Comparison of ENCODE assay signal across 11 mouse cellular contexts in genomic region chr5:92323264-92323663, GRCm38 (mm10). TPM values are rescaled to one million over a fixed set of nuclear protein-coding genes. Genes with fewer than 3 reads are reported as not detected.
DNase-seq lines count a peak whose midpoint lies in the region; ATAC-seq and TF ChIP-seq lines count a peak whose summit lies in the region.
"Had no signal": no experiment of that assay in that cellular context is flagged by ENCODE, and none has a peak within 500 bp of the region (broad histone marks: within the 10 kb centered on the region; RNA-seq: fewer than 3 reads in every experiment).

No protein-coding gene starts in this region.

- TF ChIP-seq POLR2A in MEL (IDR thresholded peaks at IDR 0.05; ENCODE audit: control insufficient read depth in 1 of 2, insufficient read depth in 1 of 2, low read depth in 1 of 2, low read length in 2 of 2, poor library complexity in 1 of 2) = no peak

- no peak overlapping the region for H3K27ac ChIP-seq in embryonic facial prominence, embryonic 14.5 days (replicated peaks; ENCODE audit: low read depth, low read length)
- no peak overlapping the region for H3K27ac ChIP-seq in embryonic facial prominence, embryonic 10.5 days (replicated peaks)
- no peak overlapping the region for H3K27ac ChIP-seq in MEL (ENCODE audit: control insufficient read depth, low read depth, low read length)
- 0 out of 2 replicates have a peak overlapping the region, but pooled peaks have one; percentile 42 for H3K27ac ChIP-seq in lung, embryonic 14.5 days (ENCODE audit: low read depth)
- H3K27ac ChIP-seq: left cerebral cortex, adult 2 months; neural tube, embryonic 13.5 days had no signal

- H3K9ac ChIP-seq in embryonic facial prominence, embryonic 14.5 days (ENCODE audit: low read depth, low read length) = no peak overlapping the region
- no peak overlapping the region for H3K9ac ChIP-seq in MEL (ENCODE audit: control insufficient read depth, low read depth, low read length, poor library complexity, severe bottlenecking)
- no peak overlapping the region for H3K9ac ChIP-seq in lung, embryonic 14.5 days
- H3K9ac ChIP-seq: neural tube, embryonic 13.5 days had no signal

- no peaks in the 10 kb centered on the region for H3K4me1 ChIP-seq in embryonic facial prominence, embryonic 14.5 days (ENCODE audit: control insufficient read depth, insufficient read depth, low read length)
- H3K4me1 ChIP-seq in embryonic facial prominence, embryonic 10.5 days = no peaks in the 10 kb centered on the region
- H3K4me1 ChIP-seq in MEL (ENCODE audit: control insufficient read depth in 1 of 2, insufficient read depth in 2 of 2, low read length in 2 of 2) = peaks cover 0 to 4% of the 10 kb centered on the region in 2 experiments; a peak in 1 of 4 replicates
- H3K4me1 ChIP-seq in lung, embryonic 14.5 days (ENCODE audit: insufficient read depth) = peaks cover 7% of the 10 kb centered on the region; the same call in 1 of the 2 replicates
- H3K4me1 ChIP-seq: neural tube, embryonic 13.5 days had no signal

- H3K27me3 ChIP-seq in embryonic facial prominence, embryonic 14.5 days (replicated peaks; ENCODE audit: control insufficient read depth, insufficient read depth, low read length) = no peaks in the 10 kb centered on the region
- H3K27me3 ChIP-seq in embryonic facial prominence, embryonic 10.5 days (replicated peaks; ENCODE audit: low read depth, poor library complexity, severe bottlenecking) = no peaks in the 10 kb centered on the region
- peaks cover 1 to 5% of the 10 kb centered on the region in 2 experiments; a peak in 2 of 4 replicates for H3K27me3 ChIP-seq in MEL (ENCODE audit: control insufficient read depth in 1 of 2, insufficient read depth in 2 of 2, low read length in 2 of 2)
- H3K27me3 ChIP-seq in lung, embryonic 14.5 days (ENCODE audit: insufficient read depth, low read length) = no peaks in the 10 kb centered on the region
- H3K27me3 ChIP-seq: neural tube, embryonic 13.5 days had no signal

- DNase-seq in embryonic facial prominence, embryonic 14.5 days (ENCODE audit: low spot score) = peak; percentile 86
- no peak for DNase-seq in embryonic facial prominence, embryonic 10.5 days (ENCODE audit: low spot score)
- DNase-seq in MEL (ENCODE audit: low read depth, low spot score) = peak; percentile 21
- peak; percentile 85 for DNase-seq in heart, adult 8-10 months (ENCODE audit: low spot score)
- peak; percentile 90 for DNase-seq in lung, embryonic 14.5 days
- DNase-seq in left cerebral cortex, adult 11 months (ENCODE audit: low spot score) = no peak
- DNase-seq in left cerebral cortex, adult 18-20 months (ENCODE audit: low spot score in 2 of 2) = no peak
- no peak for DNase-seq in layer of hippocampus, adult 11-12 months (ENCODE audit: low spot score)
- DNase-seq: thymus, postnatal 14 days had no signal

- peak; percentile 70; the same call in 1 of the 2 replicates for ATAC-seq in embryonic facial prominence, embryonic 14.5 days (ENCODE audit: low read depth)
- ATAC-seq in lung, embryonic 14.5 days (ENCODE audit: insufficient read depth) = peak; percentile 94

- no peak overlapping the region for H3K4me2 ChIP-seq in embryonic facial prominence, embryonic 14.5 days (ENCODE audit: low read depth, low read length)
- no peak overlapping the region for H3K4me2 ChIP-seq in lung, embryonic 14.5 days
- H3K4me2 ChIP-seq: neural tube, embryonic 13.5 days had no signal

- 59% methylated on average over 5 of the region's 5 CpGs for WGBS in embryonic facial prominence, embryonic 14.5 days
- 83% methylated on average over 5 of the region's 5 CpGs for WGBS in embryonic facial prominence, embryonic 10.5 days
- 46% methylated on average over 5 of the region's 5 CpGs for WGBS in lung, embryonic 14.5 days

- TF ChIP-seq CTCF in MEL (IDR thresholded peaks at IDR 0.05 in 2 of 3, conservative IDR thresholded peaks at IDR 0.05 in 1 of 3; ENCODE audit: control insufficient read depth in 1 of 3, insufficient read depth in 1 of 3, low read depth in 2 of 3, low read length in 3 of 3, poor library complexity in 1 of 3, severe bottlenecking in 1 of 3) = no peak
- TF ChIP-seq CTCF in lung, embryonic 14.5 days (IDR thresholded peaks at IDR 0.05; ENCODE audit: low read depth) = no peak

- H3K36me3 ChIP-seq in embryonic facial prominence, embryonic 14.5 days (ENCODE audit: control insufficient read depth, insufficient read depth, low read length) = no peaks in the 10 kb centered on the region
- H3K36me3 ChIP-seq in embryonic facial prominence, embryonic 10.5 days (replicated peaks) = no peaks in the 10 kb centered on the region
- no peaks in the 10 kb centered on the region for H3K36me3 ChIP-seq in MEL (ENCODE audit: control insufficient read depth in 1 of 2, insufficient read depth in 2 of 2, low read length in 2 of 2)
- H3K36me3 ChIP-seq in lung, embryonic 14.5 days (ENCODE audit: insufficient read depth) = no peaks in the 10 kb centered on the region
- H3K36me3 ChIP-seq: neural tube, embryonic 13.5 days had no signal

- no peak overlapping the region for H3K4me3 ChIP-seq in embryonic facial prominence, embryonic 14.5 days (ENCODE audit: low read depth, low read length)
- H3K4me3 ChIP-seq in embryonic facial prominence, embryonic 10.5 days = no peak overlapping the region
- no peak overlapping the region for H3K4me3 ChIP-seq in MEL (ENCODE audit: control insufficient read depth in 1 of 2, insufficient read depth in 1 of 2, low read depth in 2 of 2, low read length in 2 of 2)
- no peak overlapping the region for H3K4me3 ChIP-seq in lung, embryonic 14.5 days (ENCODE audit: low read depth, low read length)
- H3K4me3 ChIP-seq: left cerebral cortex, adult 2 months; neural tube, embryonic 13.5 days had no signal

- TF ChIP-seq RAD21 in MEL (IDR thresholded peaks at IDR 0.05; ENCODE audit: low read depth, low read length) = no peak

- no peaks in the 10 kb centered on the region for H3K79me2 ChIP-seq in MEL (ENCODE audit: control insufficient read depth, insufficient read depth, low read length, poor library complexity)

- no peaks in the 10 kb centered on the region for H3K9me3 ChIP-seq in embryonic facial prominence, embryonic 14.5 days (ENCODE audit: control insufficient read depth, low read length)
- H3K9me3 ChIP-seq in embryonic facial prominence, embryonic 10.5 days = no peaks in the 10 kb centered on the region
- H3K9me3 ChIP-seq in MEL (replicated peaks; ENCODE audit: insufficient read depth, low read length) = no peaks in the 10 kb centered on the region
- no peaks in the 10 kb centered on the region for H3K9me3 ChIP-seq in lung, embryonic 14.5 days (ENCODE audit: low read depth, low read length)
- H3K9me3 ChIP-seq: neural tube, embryonic 13.5 days had no signal

- no peak for TF ChIP-seq EP300 in MEL (IDR thresholded peaks at IDR 0.05; ENCODE audit: low read depth in 1 of 2, low read length in 2 of 2)

RNA-seq across cellular contexts. Expression of gene Cxcl9, which starts 4.6 kb away (rescaled TPM):
- 0.21 and 0.22 TPM in 2 replicates for polyA plus RNA-seq in embryonic facial prominence, embryonic 14.5 days (2014; fragmentation: Nextera tagmentation; extraction: Ambion mirVana)
- not detected in 2 replicates for polyA plus RNA-seq in embryonic facial prominence, embryonic 10.5 days (2016; fragmentation: Nextera tagmentation; extraction: Ambion mirVana)
- not detected in 2 replicates for total RNA-seq in MEL (2012; rRNA removed)
- polyA plus RNA-seq in MEL (2012; ENCODE audit: insufficient read depth in 1 of 2, insufficient read length in 2 of 2, low read depth in 1 of 2, low replicate concordance in 2 of 2, missing spikeins in 1 of 2) = not detected
- 1 to 10 TPM in 3 of 4 experiments, under 1 TPM in 1; 0.79 to 1.8 (median 1.2) TPM for total RNA-seq in heart, adult 8-10 months (2022)
- polyA plus RNA-seq in lung, embryonic 14.5 days (2014; fragmentation: Nextera tagmentation; extraction: Ambion mirVana) = 0.43 TPM in 1 of 2 replicates, not detected in the other
- not detected for total RNA-seq in left cerebral cortex, adult 18-20 months (2021)
- total RNA-seq: left cerebral cortex, adult 2 months had no signal
- polyA plus RNA-seq: neural tube, embryonic 13.5 days had no signal

RNA-seq across cellular contexts. Expression of gene Art3, which starts 8.4 kb away (rescaled TPM):
- polyA plus RNA-seq in embryonic facial prominence, embryonic 14.5 days (2014; fragmentation: Nextera tagmentation; extraction: Ambion mirVana) = 6.6 and 10.3 TPM in 2 replicates
- 1.4 and 1.6 TPM in 2 replicates for polyA plus RNA-seq in embryonic facial prominence, embryonic 10.5 days (2016; fragmentation: Nextera tagmentation; extraction: Ambion mirVana)
- not detected in 2 replicates for total RNA-seq in MEL (2012; rRNA removed)
- polyA plus RNA-seq in MEL (2012; ENCODE audit: insufficient read depth in 1 of 2, insufficient read length in 2 of 2, low read depth in 1 of 2, low replicate concordance in 2 of 2, missing spikeins in 1 of 2) = not detected
- total RNA-seq in heart, adult 8-10 months (2022) = 100 to 1,000 TPM; 573 to 758 (median 670) TPM
- 1.4 and 5.4 TPM in 2 replicates for polyA plus RNA-seq in lung, embryonic 14.5 days (2014; fragmentation: Nextera tagmentation; extraction: Ambion mirVana)
- 1 to 10 TPM; 2.3 to 5.6 TPM for total RNA-seq in left cerebral cortex, adult 18-20 months (2021)

RNA-seq across cellular contexts. Expression of gene Sdad1, which starts 13.0 kb away (rescaled TPM):
- 37.4 and 38.8 TPM in 2 replicates for polyA plus RNA-seq in embryonic facial prominence, embryonic 14.5 days (2014; fragmentation: Nextera tagmentation; extraction: Ambion mirVana)
- 53.2 and 55.9 TPM in 2 replicates for polyA plus RNA-seq in embryonic facial prominence, embryonic 10.5 days (2016; fragmentation: Nextera tagmentation; extraction: Ambion mirVana)
- 70.9 and 72.4 TPM in 2 replicates for total RNA-seq in MEL (2012; rRNA removed)
- 10 to 100 TPM in 1 of 2 experiments, not detected in 1; 73.0 TPM for polyA plus RNA-seq in MEL (2012; ENCODE audit: insufficient read depth in 1 of 2, insufficient read length in 2 of 2, low read depth in 1 of 2, low replicate concordance in 2 of 2, missing spikeins in 1 of 2)
- 10 to 100 TPM; 10.8 to 12.5 (median 11.4) TPM for total RNA-seq in heart, adult 8-10 months (2022)
- 44.8 and 45.3 TPM in 2 replicates for polyA plus RNA-seq in lung, embryonic 14.5 days (2014; fragmentation: Nextera tagmentation; extraction: Ambion mirVana)
- total RNA-seq in left cerebral cortex, adult 18-20 months (2021) = 10 to 100 TPM; 18.5 to 19.1 TPM

RNA-seq across cellular contexts. Expression of gene Cxcl10, which starts 25.4 kb away (rescaled TPM):
- polyA plus RNA-seq in embryonic facial prominence, embryonic 14.5 days (2014; fragmentation: Nextera tagmentation; extraction: Ambion mirVana) = 0.89 and 1.9 TPM in 2 replicates
- 0.14 TPM in 1 of 2 replicates, not detected in the other for polyA plus RNA-seq in embryonic facial prominence, embryonic 10.5 days (2016; fragmentation: Nextera tagmentation; extraction: Ambion mirVana)
- total RNA-seq in MEL (2012; rRNA removed) = not detected in 2 replicates
- polyA plus RNA-seq in MEL (2012; ENCODE audit: insufficient read depth in 1 of 2, insufficient read length in 2 of 2, low read depth in 1 of 2, low replicate concordance in 2 of 2, missing spikeins in 1 of 2) = under 1 TPM in 1 of 2 experiments, not detected in 1; 0.11 TPM
- total RNA-seq in heart, adult 8-10 months (2022) = not detected
- not detected in 2 replicates for polyA plus RNA-seq in lung, embryonic 14.5 days (2014; fragmentation: Nextera tagmentation; extraction: Ambion mirVana)
- total RNA-seq in left cerebral cortex, adult 18-20 months (2021) = under 1 TPM; 0.72 to 0.87 TPM
- total RNA-seq: left cerebral cortex, adult 2 months had no signal

RNA-seq across cellular contexts. Expression of gene Naaa, which starts 45.3 kb away (rescaled TPM):
- polyA plus RNA-seq in embryonic facial prominence, embryonic 14.5 days (2014; fragmentation: Nextera tagmentation; extraction: Ambion mirVana) = 15.1 and 17.4 TPM in 2 replicates
- 1.9 and 3.2 TPM in 2 replicates for polyA plus RNA-seq in embryonic facial prominence, embryonic 10.5 days (2016; fragmentation: Nextera tagmentation; extraction: Ambion mirVana)
- total RNA-seq in MEL (2012; rRNA removed) = 2.2 TPM in 2 replicates
- polyA plus RNA-seq in MEL (2012; ENCODE audit: insufficient read depth in 1 of 2, insufficient read length in 2 of 2, low read depth in 1 of 2, low replicate concordance in 2 of 2, missing spikeins in 1 of 2) = 1 to 10 TPM in 1 of 2 experiments, not detected in 1; 6.7 TPM
- total RNA-seq in heart, adult 8-10 months (2022) = 10 to 100 TPM; 15.9 to 21.7 (median 18.8) TPM
- polyA plus RNA-seq in lung, embryonic 14.5 days (2014; fragmentation: Nextera tagmentation; extraction: Ambion mirVana) = 7.3 and 8.3 TPM in 2 replicates
- total RNA-seq in left cerebral cortex, adult 18-20 months (2021) = 10 to 100 TPM; 37.9 to 38.9 TPM

Comparison
In these comparisons a context has a peak if more than half of its experiments do, and no peak if none do; other contexts are left out.
1. DNase-seq: peak in embryonic facial prominence, embryonic 14.5 days (single experiment), MEL (single experiment), heart, adult 8-10 months (single experiment) and lung, embryonic 14.5 days (single experiment); none in embryonic facial prominence, embryonic 10.5 days (single experiment), left cerebral cortex, adult 11 months (single experiment), left cerebral cortex, adult 18-20 months (0 of 2) and layer of hippocampus, adult 11-12 months (single experiment).